Mouse (Mus musculus): ENCODE measurements at regions not wholly inside any gene's neighbourhood (a gene's known extent, or its start where the extent isn't known, plus 50 kb on each side); places are given as distances from the start of the nearest gene placed in this dataset.
A peak's percentile ranks its signal among the peaks of the same experiment; 100 is the strongest.

DNA sequence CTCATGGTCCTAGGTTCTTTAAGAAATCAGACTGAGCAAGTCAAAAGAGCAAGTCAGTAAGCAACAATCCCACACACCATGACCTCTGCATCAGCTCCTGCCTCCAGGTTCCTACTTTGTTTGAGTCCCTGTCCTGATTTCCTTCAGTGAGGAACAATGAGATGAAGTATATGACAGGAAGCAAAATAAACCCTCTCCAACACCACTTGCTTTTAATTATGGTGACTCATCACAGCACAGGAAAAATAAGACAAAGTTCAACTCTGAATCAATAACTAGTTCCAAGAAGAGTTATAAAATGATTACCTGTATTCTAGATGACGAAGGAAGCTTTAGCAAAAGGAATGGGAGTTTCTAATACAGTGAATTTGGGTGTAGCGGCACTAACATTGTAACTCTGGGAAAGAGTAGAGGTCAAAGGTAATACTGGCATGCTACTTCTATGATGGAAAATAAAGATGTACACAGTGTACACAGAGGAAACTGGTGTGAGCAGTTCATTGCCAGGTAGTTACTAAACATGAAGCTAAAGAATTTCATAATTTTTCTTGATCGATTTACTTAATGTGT is 248.2 kb upstream of the Atp2b1 start:
- DNase-seq: no peak

GRCm38 (mm10) chr10:98667728-98668127 is 246.5 kb upstream of the Atp2b1 start:
- DNase-seq: no peak

DNA sequence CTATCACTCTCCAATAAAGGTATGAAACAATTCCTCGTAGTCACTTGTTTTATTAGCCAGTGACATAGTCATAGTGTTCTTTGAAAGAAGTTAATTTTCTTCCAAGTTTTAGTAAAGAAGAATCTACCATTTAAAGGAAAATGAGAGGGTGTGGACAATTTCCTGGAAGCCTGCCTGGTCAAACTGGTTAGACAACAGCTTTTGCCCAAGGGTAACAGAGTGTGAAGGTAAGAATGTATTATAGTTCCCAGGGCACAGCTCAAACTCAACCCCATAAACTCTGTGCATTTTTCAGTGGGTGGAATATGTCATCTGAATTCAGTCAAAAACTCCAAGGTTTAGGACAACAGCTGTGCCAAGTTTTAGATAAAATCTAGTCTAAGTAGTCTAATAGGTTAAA is 240.1 kb upstream of the Atp2b1 start:
- no peak for DNase-seq

DNA sequence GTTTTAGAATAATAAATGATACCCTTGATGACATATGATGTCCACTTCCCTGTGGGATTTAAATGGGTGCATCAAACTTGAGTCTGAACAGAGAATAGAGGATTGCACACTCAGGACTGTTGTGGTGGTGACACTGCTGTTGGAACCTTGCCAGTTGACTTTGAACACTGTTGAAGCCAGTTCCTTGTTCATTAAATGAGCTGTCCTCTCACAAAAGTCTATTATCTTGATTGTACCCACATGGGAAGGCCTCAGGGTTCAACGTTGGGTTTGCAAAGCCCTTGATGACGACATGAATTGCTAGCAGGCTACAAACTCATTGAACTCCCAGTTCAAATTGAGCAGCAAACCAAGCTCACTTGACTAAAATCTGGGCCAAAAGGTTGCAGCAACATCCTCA is 237.3 kb upstream of the Atp2b1 start:
- DNase-seq: no peak

GRCm38 (mm10) chr10:98678234-98678633 is 236.0 kb upstream of the Atp2b1 start:
- DNase-seq: no peak

DNA sequence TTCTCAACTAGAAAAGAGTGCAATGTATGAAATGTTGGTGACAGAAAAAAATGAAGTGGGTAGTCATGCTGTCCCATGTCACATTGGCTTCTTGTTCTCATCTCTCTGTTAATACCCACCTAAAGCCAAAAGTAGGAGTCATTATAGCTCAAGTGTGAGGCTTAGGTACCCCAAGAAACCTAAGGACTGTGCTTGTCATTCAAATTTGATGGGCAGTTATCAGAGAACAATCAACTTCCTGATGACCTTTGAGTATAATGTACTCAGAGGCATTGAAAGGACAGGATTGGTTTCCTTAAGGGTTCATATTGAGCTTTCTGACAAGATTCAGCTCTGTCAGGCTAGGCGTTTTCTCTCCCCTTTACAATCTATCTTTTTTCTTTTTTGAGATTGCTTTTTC is 231.8 kb upstream of the Atp2b1 start:
- no peak for DNase-seq

- peak; percentile 97 for DNase-seq
These were observed 230.0 kb upstream of the Atp2b1 start for GRCm38 (mm10) chr10:98684195-98684594.

GRCm38 (mm10) chr10:98684707-98685106 is 229.5 kb upstream of the Atp2b1 start:
- no peak for DNase-seq

DNA sequence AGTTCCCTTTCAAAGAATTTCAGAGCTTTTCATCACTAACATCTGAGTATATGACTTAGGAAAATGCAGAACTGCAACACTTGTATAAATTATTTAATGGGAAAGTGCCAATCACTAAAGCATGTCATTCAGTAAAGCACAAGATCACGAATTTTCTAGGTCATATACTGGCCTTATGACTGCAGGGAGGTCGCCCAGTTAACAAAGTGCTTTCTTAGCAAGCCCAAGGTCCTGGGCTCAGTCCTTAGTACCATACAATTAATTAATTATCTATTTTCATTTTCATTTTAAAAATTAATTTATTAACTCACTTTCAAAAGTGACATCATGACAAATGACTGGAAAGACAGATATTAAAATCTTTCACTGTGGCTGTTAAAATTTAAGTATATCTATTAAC is 228.5 kb upstream of the Atp2b1 start:
- no peak for DNase-seq

DNA sequence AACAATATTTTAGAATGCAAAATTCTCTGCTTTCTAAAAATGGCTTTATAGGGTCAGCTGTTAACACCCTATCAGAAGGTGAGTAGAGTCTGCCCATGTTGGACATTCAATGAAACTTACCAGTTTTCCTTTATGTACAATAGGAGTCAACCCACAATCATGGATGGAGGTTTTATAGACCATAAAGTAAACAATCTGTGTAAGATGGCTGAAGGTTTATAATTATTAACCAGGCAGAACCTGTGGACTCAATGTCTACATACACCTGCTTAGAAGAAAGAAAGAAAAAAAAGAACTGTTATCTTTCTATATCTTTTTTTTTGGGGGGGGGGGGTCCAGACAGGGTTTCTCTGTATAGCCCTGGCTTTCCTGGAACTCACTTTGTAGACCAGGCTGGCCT is 227.8 kb upstream of the Atp2b1 start:
- DNase-seq: no peak

DNA sequence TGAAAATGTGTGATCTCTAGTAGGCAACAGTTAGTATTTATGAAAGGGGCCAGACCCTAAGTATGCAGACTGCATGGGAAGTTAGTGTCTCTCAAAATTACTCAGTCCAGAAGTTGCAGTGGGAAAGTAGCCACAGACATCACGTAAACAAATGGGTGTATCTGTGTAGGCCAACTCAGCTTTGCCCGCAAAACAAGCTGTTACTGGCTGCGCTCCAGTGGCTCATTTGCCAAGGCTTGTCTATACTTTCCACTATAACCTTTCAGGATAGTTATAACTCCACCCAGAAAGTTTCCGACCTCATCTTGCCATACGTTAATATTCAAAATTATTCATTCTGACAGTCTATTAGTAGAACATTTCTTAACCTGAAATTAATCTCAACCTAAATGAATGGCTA is 222.4 kb upstream of the Atp2b1 start:
- DNase-seq: no peak

DNA sequence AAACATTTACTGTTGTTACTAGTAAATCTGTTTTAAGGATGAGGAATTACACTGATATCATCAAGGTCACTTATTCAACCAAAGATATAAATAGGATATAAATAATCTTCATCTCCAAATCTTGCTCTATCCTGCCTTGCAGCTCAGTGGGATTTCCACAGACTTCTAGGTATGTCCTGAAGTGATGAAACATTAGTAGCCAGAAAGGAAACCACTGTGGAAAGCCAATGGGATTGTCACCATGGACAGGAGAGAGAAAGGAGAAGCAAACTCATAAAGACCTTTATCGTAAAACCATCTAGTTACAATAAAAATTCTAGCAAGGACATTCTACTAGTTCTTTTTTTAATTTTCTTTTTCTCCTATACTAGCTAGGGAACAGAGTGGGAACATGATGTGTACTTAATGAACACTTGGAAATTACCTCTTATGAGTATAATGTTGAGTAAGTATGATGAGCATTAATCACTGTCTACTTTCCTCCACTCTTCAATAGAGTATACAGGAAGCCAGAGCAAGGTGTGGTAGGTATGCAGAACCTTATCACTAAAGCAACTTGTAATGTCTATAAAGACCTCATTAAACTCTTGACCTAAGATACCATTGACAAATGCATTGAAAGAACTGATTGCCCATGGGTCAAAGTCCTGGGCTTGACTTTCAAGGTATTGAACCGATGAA is 219.4 kb upstream of the Atp2b1 start:
- DNase-seq: no peak

- DNase-seq: no peak
These were observed 218.9 kb upstream of the Atp2b1 start for GRCm38 (mm10) chr10:98695371-98695725.

DNA sequence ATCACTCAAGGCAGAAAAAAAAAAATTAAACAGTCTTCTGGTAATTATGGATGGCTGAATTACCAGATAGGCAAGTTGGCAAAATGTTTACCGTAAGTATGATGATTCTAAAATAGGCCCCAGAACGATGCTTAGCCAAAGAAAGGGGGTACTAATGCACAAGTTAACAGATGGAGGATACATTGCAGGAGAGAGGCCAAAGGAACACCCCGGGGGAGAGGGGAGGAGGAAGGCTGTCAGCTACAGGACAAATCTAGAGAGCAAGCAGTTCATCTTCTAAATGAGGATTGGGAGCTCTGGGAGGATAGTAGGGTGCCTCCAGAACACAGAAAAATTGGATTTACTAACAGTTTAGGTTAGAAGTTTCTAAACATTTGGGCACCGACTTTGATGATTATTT is 216.3 kb upstream of the Atp2b1 start:
- DNase-seq: no peak

DNA sequence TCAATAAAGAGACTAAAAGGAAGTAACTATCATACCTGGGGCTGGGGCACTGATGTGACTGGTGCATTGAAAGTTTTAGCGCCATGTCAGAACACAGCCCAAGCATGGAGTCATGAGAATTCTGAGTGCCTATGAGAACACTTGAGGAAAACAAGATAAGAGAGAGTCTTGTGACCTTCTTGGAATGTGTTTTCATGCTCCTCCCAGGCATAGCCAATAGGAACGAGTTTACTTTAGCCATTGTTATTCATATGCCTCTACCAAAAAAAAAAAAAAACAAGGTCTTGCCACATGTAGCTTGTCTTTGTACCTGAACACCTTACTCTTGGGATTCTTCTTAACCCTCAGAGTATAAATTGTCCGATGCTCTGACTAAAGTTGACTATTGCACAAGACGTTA is 214.6 kb upstream of the Atp2b1 start:
- no peak for DNase-seq

DNA sequence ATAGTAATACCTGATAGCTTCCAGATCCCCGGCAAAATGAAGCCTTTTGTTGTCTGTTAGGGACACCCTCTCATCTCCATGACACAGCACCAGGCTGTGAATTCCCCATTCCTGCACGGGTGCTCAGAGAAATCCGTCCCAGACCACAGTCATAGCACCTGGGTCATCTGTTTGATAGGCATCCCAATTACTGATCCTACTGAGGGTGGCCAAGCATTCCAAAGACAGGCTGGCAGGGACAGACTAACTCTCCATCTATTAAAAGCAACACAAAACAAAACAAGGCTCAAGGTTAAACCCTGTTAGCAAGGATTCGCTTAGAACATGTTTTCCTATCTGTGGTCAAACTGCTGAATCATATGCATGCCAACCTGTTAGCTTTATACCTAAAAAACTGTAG is 213.8 kb upstream of the Atp2b1 start:
- peak; percentile 87 for DNase-seq

DNA sequence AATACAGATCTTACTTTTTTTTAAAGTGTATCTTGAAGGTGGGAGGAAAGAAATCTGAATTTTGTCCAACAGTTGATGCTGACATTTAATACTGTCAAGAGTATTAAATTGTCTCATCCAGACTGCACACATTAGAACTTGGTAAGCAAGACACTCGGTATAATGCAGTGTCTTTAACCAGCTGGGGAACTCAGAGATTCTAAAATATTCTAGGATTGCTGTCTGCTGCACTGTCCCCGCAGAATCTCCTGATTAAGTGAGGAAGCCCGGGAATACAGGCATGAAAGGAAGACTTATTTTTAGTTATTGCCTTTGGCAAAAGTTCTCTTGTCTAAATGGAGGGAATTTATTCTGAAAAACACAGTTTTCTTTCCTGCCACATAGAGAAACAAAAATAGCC is 212.9 kb upstream of the Atp2b1 start:
- DNase-seq: no peak

DNA sequence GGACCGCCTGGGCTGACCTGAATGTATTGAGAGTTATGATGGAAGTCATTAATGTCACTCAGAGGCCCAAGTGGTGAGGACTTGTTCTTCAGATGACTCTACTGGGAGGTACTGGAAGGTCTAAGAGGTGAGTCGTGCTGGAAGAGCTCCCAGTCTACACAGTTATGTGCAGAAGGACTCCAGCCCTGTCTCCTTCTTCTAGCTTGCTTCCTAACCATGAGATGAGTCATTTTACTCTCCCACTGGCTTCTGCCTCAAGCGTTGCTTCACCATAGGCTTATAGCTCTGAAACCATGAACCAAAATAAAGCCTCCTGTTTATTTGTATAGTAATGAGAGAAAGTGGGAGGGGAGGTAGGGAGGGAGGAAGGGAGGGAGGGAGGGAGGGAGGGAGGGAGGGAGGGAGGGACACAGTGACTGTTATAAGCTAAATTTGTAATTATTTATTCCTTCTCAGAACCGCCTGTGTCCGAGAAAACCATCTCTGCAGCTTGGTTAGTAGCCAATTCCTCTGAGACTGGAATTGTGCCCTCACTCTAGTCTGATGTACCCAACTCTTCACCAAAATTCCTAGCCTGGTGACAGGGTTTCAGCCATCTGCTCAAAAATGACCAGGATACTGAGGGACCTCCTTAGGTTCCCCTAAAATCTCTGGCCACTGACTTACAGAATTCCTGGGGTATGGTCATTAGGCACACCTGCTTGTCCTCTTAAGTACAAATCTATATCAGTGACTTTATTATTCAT is 211.6 kb upstream of the Atp2b1 start:
- peak; percentile 80 for DNase-seq

DNA sequence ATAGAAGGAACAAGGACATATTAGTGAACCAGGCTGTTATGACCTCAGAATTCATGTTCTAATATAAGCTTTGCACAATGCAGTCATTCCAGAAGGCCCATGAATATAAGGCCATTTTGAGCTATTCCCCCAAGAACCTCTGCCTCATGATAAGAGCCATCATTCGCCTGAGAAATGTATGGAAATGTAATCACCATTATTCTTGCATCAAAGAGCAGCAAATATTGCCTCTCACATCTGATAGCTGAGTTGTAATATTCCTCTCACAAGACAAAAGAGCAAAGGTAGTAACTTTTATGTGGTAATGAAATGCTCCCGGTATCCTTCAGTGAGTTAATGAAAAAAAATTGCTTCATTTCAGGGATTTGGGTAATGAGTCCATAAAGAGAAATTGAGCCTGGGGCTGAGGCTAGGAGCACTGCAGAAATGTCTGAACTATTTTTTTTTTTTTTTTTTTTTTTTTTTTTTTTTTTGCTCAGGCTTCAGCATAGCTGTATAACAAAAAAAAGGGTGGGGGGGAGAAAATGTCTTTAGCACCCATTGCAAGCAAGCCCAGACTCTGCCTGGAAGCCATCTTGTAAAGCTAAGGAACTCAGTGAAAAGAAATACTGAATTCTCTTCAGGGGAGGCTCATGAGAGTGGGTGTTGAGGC is 210.4 kb upstream of the Atp2b1 start:
- no peak for DNase-seq

- peak; percentile 53 for DNase-seq
These were observed 209.6 kb upstream of the Atp2b1 start for GRCm38 (mm10) chr10:98704559-98704958.

GRCm38 (mm10) chr10:98717856-98718255 is 196.3 kb upstream of the Atp2b1 start:
- no peak for DNase-seq

GRCm38 (mm10) chr10:98718706-98719105 is 195.5 kb upstream of the Atp2b1 start:
- no peak for DNase-seq

DNA sequence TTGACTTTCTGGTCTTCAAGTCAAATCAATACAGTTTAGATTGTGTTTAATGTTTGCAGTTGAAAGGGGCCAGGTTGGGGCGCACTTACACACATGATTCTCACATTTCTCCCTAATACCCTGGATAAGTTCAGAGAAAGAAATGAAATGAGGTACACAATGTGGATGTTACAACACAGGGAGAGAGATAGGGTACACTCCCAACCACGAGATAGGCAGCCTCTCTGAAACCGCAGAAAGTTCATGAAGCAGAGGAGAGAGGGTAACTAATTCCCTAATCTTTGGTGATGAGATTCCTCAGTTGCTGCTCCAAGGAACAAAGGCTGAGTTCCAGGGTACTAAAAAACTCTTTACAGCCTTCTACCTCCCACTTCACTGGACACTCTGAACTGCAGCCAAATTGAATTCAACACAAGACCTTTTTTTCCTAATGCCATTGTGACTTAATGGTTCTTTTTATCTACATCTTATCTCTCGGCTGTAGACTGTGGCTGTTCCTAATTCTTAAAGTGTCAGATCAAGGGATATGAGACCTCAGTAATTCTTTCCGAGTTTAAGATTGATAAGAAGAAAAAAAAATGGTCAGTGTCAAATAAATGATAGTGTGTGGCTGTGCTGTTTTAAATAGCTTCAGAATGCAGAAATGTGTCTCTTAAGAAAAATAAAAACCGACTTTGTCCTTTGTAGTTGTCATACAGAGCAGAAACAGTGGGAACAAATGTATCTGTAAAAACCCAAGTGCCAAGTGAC is 193.8 kb upstream of the Atp2b1 start:
- DNase-seq: no peak
